Mouse (Mus musculus) ES-Bruce4 (cell line): ENCODE data around the gene Hspe1. TPM values are rescaled to one million over a fixed set of nuclear protein-coding genes. Genes with fewer than 3 reads are reported as not detected.
"Not testable (repeated sequence)": the region's sequence is repeated elsewhere in the genome, so short reads cannot be mapped to it uniquely, and the experiment has no call there.

Experiments used
- H3K27ac ChIP-seq: 2 replicates; pipeline ENCODE4 v1.5.1; 2012; ENCODE audit warnings: low read length, inconsistent platforms; ENCODE audit not compliant: insufficient read depth
- H3K27me3 ChIP-seq: 2 replicates; pipeline ENCODE4 v1.6.1; 2012; ENCODE audit warnings: mild to moderate bottlenecking, low read length, inconsistent platforms; ENCODE audit not compliant: control insufficient read depth, poor library complexity, insufficient read depth, severe bottlenecking
- H3K36me3 ChIP-seq: 2 replicates; pipeline ENCODE4 v1.6.1; 2012; ENCODE audit warnings: inconsistent platforms, mild to moderate bottlenecking, low read length, moderate library complexity; ENCODE audit not compliant: control insufficient read depth, poor library complexity, insufficient read depth, severe bottlenecking
- H3K4me1 ChIP-seq: one replicate; pipeline ENCODE4 v1.8.1; 2011; ENCODE audit warnings: low read length; ENCODE audit not compliant: control insufficient read depth, insufficient read depth
- H3K4me3 ChIP-seq: 2 replicates; pipeline ENCODE4 v1.5.1; 2011; ENCODE audit warnings: low read depth, mild to moderate bottlenecking, low read length
- H3K9ac ChIP-seq: 2 replicates; pipeline ENCODE4 v1.6.1; 2012; ENCODE audit warnings: low read depth, mild to moderate bottlenecking, inconsistent platforms; ENCODE audit not compliant: poor library complexity, severe bottlenecking
- H3K9me3 ChIP-seq: replicated peaks from 2 replicates; pipeline ENCODE4 v1.6.1; 2012; ENCODE audit warnings: mild to moderate bottlenecking, low read length, inconsistent platforms; ENCODE audit not compliant: control insufficient read depth, poor library complexity, insufficient read depth, severe bottlenecking
- CTCF ChIP-seq: IDR thresholded peaks from one replicate; pipeline ENCODE4 v1.8.1; 2011; ENCODE audit warnings: low read depth, low read length
- EP300 ChIP-seq: IDR thresholded peaks from 2 replicates; pipeline ENCODE4 v1.6.1; 2011; ENCODE audit warnings: low read depth, low read length; ENCODE audit not compliant: insufficient read depth
- POLR2A ChIP-seq: IDR thresholded peaks from one replicate; pipeline ENCODE4 v1.8.1; 2011; ENCODE audit warnings: low read length; ENCODE audit not compliant: insufficient read depth
- polyA plus RNA-seq: library from polyadenylated mRNA; stranded (reverse); fragments of >200 nt; gene quantifications from 2 replicates; pipeline ENCODE4 v1.2.4, GENCODE M21; 2011; ENCODE audit warnings: low read depth; ENCODE audit not compliant: missing spikeins, insufficient read depth, insufficient read length

Gene Hspe1
- polyA plus RNA-seq, 1 experiment: 622 TPM

GRCm38 (mm10) chr1:55061099-55061498 lies 26.8 kb upstream of the Hspe1 start:
- H3K4me3 ChIP-seq: no peak overlapping the region
- TF ChIP-seq CTCF (no peak), POLR2A (no peak), EP300 (no peak)
- H3K27me3 ChIP-seq: no peaks in the 10 kb centered on the region
- H3K27ac ChIP-seq: no peak overlapping the region
- no peaks in the 10 kb centered on the region for H3K9me3 ChIP-seq
- peaks cover 2% of the 10 kb centered on the region for H3K4me1 ChIP-seq
- peaks cover 8% of the 10 kb centered on the region for H3K36me3 ChIP-seq
- H3K9ac ChIP-seq: no peak overlapping the region

GRCm38 (mm10) chr1:55061772-55062171 lies 26.2 kb upstream of the Hspe1 start:
- H3K9me3 ChIP-seq: no peaks in the 10 kb centered on the region
- H3K4me3 ChIP-seq: no peak overlapping the region
- TF ChIP-seq CTCF (no peak), POLR2A (no peak), EP300 (no peak)
- H3K4me1 ChIP-seq: peaks cover 2% of the 10 kb centered on the region
- H3K27ac ChIP-seq: no peak overlapping the region
- no peaks in the 10 kb centered on the region for H3K27me3 ChIP-seq
- no peak overlapping the region for H3K9ac ChIP-seq
- peaks cover 10% of the 10 kb centered on the region for H3K36me3 ChIP-seq

GRCm38 (mm10) chr1:55072328-55072727 lies 15.6 kb upstream of the Hspe1 start:
- not testable (repeated sequence) for H3K9ac ChIP-seq, H3K27ac ChIP-seq, H3K4me3 ChIP-seq, H3K4me1 ChIP-seq, H3K27me3 ChIP-seq, H3K9me3 ChIP-seq
- peaks cover 14% of the 10 kb centered on the region for H3K36me3 ChIP-seq

GRCm38 (mm10) chr1:55074757-55075156 lies 13.2 kb upstream of the Hspe1 start:
- no peaks in the 10 kb centered on the region for H3K27me3 ChIP-seq
- H3K9me3 ChIP-seq: no peaks in the 10 kb centered on the region
- no peak overlapping the region for H3K9ac ChIP-seq
- TF ChIP-seq CTCF (no peak), EP300 (no peak), POLR2A (no peak)
- no peaks in the 10 kb centered on the region for H3K4me1 ChIP-seq
- no peak overlapping the region for H3K4me3 ChIP-seq
- H3K36me3 ChIP-seq: peaks cover 23% of the 10 kb centered on the region
- no peak overlapping the region for H3K27ac ChIP-seq

- Histone ChIP-seq H3K9me3 (no peaks in the 10 kb centered on the region), H3K9ac (no peak overlapping the region), H3K27ac (peak overlapping the region; percentile 69), H3K27me3 (no peaks in the 10 kb centered on the region), H3K4me3 (no peak overlapping the region), H3K36me3 (peaks cover 33% of the 10 kb centered on the region), H3K4me1 (no peaks in the 10 kb centered on the region)
- no peak for TF ChIP-seq POLR2A
- TF ChIP-seq EP300: no peak
- TF ChIP-seq CTCF: no peak
Observed at GRCm38 (mm10) chr1:55075652-55076394, 12.1 kb upstream of the Hspe1 start.

GRCm38 (mm10) chr1:55076395-55076743 lies 11.6 kb upstream of the Hspe1 start:
- Histone ChIP-seq H3K9me3 (no peaks in the 10 kb centered on the region), H3K27me3 (no peaks in the 10 kb centered on the region), H3K4me3 (no peak overlapping the region), H3K4me1 (no peaks in the 10 kb centered on the region), H3K9ac (no peak overlapping the region), H3K27ac (no peak overlapping the region; the same call in 1 of the 2 replicates), H3K36me3 (peaks cover 35% of the 10 kb centered on the region)
- TF ChIP-seq CTCF: no peak
- no peak for TF ChIP-seq EP300
- no peak for TF ChIP-seq POLR2A
